Mouse (Mus musculus) heart, embryonic 15.5 days (tissue): ENCODE data around the gene Ssh2. TPM values are rescaled to one million over a fixed set of nuclear protein-coding genes. Genes with fewer than 3 reads are reported as not detected.
A peak's percentile ranks its signal among the peaks of the same experiment; 100 is the strongest.

Experiments
- ATAC-seq: fragments of 200-750 bp; cut with Nextera tagmentation; replicated peaks from 2 replicates; pipeline ENCODE4 v1.8.0; 2017; ENCODE audit warnings: low read depth, moderate TSS enrichment; ENCODE audit not compliant: insufficient number of reproducible peaks, insufficient read depth, low FRiP score
- H3K27ac ChIP-seq: fragments of 300-500 bp; sonication (generic); 2 replicates; pipeline ENCODE4 v1.5.1; 2015; ENCODE audit warnings: mild to moderate bottlenecking, inconsistent platforms
- H3K27me3 ChIP-seq: fragments of 300-500 bp; sonication (generic); 2 replicates; pipeline ENCODE4 v1.6.1; 2015; ENCODE audit warnings: inconsistent platforms
- H3K36me3 ChIP-seq: fragments of 300-500 bp; sonication (generic); 2 replicates; pipeline ENCODE4 v1.6.1; 2015; ENCODE audit warnings: mild to moderate bottlenecking, inconsistent platforms
- H3K4me1 ChIP-seq: fragments of 300-500 bp; sonication (generic); replicated peaks from 2 replicates; pipeline ENCODE4 v1.6.1; 2015; ENCODE audit warnings: inconsistent platforms
- H3K4me2 ChIP-seq: fragments of 300-500 bp; sonication (generic); 2 replicates; pipeline ENCODE4 v1.6.1; 2015; ENCODE audit warnings: inconsistent platforms, mild to moderate bottlenecking, moderate library complexity
- H3K4me3 ChIP-seq: fragments of 300-500 bp; sonication (generic); 2 replicates; pipeline ENCODE4 v1.5.1; 2015; ENCODE audit warnings: mild to moderate bottlenecking, inconsistent platforms
- H3K9ac ChIP-seq: fragments of 300-500 bp; sonication (generic); 2 replicates; pipeline ENCODE4 v1.6.1; 2015; ENCODE audit warnings: mild to moderate bottlenecking, inconsistent platforms
- H3K9me3 ChIP-seq: fragments of 300-500 bp; sonication (generic); replicated peaks from 2 replicates; pipeline ENCODE4 v1.6.1; 2016; ENCODE audit warnings: inconsistent platforms
- WGBS: fragments of 180-500 bp; shearing (Covaris S2); methylation state at CpG from one replicate; pipeline ENCODE4 v1.1.7; 2015; ENCODE audit warnings: mixed read lengths; 5-methylcytosine and 5-hydroxymethylcytosine counted together
- polyA plus RNA-seq: library from polyadenylated mRNA; unstranded; fragments of >200 nt; fragmentation: Nextera tagmentation; extraction: Ambion mirVana; gene quantifications from 2 replicates; pipeline ENCODE4 v1.2.1, GENCODE M21; 2015

Gene Ssh2
- polyA plus RNA-seq, 1 experiment from 2014 or later = 22.0 TPM

- Histone ChIP-seq H3K4me2 (no peak overlapping the region), H3K4me1 (peaks cover 55% of the 10 kb centered on the region), H3K9me3 (no peaks in the 10 kb centered on the region), H3K9ac (no peak overlapping the region), H3K4me3 (no peak overlapping the region), H3K36me3 (no peaks in the 10 kb centered on the region), H3K27ac (peak overlapping the region; percentile 14; the same call in 1 of the 2 replicates), H3K27me3 (no peaks in the 10 kb centered on the region)
- 59% methylated on average over 5 of the region's 5 CpGs for WGBS
- no peak for ATAC-seq
These were observed 270.7 kb downstream of the Ssh2 start for GRCm38 (mm10) chr11:77486798-77487197.

GRCm38 (mm10) chr11:77488771-77489581 lies 272.9 kb downstream of the Ssh2 start:
- H3K4me1 ChIP-seq = peaks cover 57% of the 10 kb centered on the region
- ATAC-seq = no peak

GRCm38 (mm10) chr11:77489591-77490235 lies 273.6 kb downstream of the Ssh2 start, which contains the start of gene Ankrd13b:
TSS of gene Ankrd13b (minus strand) at chr11:77489678.
- Histone ChIP-seq H3K9me3 (no peaks in the 10 kb centered on the region), H3K9ac (peak within 1 kb of the TSS; percentile 90), H3K27ac (peak within 1 kb of the TSS; percentile 95), H3K4me3 (peak within 1 kb of the TSS; percentile 87), H3K27me3 (no peaks in the 10 kb centered on the region), H3K4me1 (peaks cover 64% of the 10 kb centered on the region), H3K4me2 (peak within 1 kb of the TSS; percentile 99), H3K36me3 (no peaks in the 10 kb centered on the region)
- ATAC-seq = peak; percentile 24
- 1% methylated on average over 42 of the region's 87 CpGs for WGBS

More at GRCm38 (mm10) chr11:77488771-77489581, 272.9 kb downstream of the Ssh2 start:
- H3K4me3 ChIP-seq = peak overlapping the region; percentile 87
- H3K36me3 ChIP-seq = no peaks in the 10 kb centered on the region
- H3K9me3 ChIP-seq = no peaks in the 10 kb centered on the region
- H3K27me3 ChIP-seq = no peaks in the 10 kb centered on the region
- H3K4me2 ChIP-seq = peak overlapping the region; percentile 99
- H3K27ac ChIP-seq = no peak overlapping the region
- 4% methylated on average over 55 of the region's 55 CpGs for WGBS
- H3K9ac ChIP-seq = peak overlapping the region; percentile 90

- ATAC-seq = no peak
- peak overlapping the region; percentile 95; the same call in 1 of the 2 replicates for H3K27ac ChIP-seq
- H3K27me3 ChIP-seq = no peaks in the 10 kb centered on the region
- peaks cover 70% of the 10 kb centered on the region for H3K4me1 ChIP-seq
- H3K4me2 ChIP-seq = peak overlapping the region; percentile 99
- no peak overlapping the region; the same call in 1 of the 2 replicates for H3K4me3 ChIP-seq
- no peaks in the 10 kb centered on the region for H3K9me3 ChIP-seq
- H3K36me3 ChIP-seq = no peaks in the 10 kb centered on the region
- no peak overlapping the region for H3K9ac ChIP-seq
- 73% methylated on average over 6 of the region's 6 CpGs for WGBS
These were observed 274.4 kb downstream of the Ssh2 start for GRCm38 (mm10) chr11:77490451-77490850.

GRCm38 (mm10) chr11:77491123-77491501 lies 275.0 kb downstream of the Ssh2 start:
- ATAC-seq = peak; percentile 51; the same call in 1 of the 2 replicates
- H3K27ac ChIP-seq = peak overlapping the region; percentile 95
- H3K27me3 ChIP-seq = no peaks in the 10 kb centered on the region
- H3K9ac ChIP-seq = peak overlapping the region; percentile 33; the same call in 1 of the 2 replicates
- under 1% methylated on average over 13 of the region's 13 CpGs for WGBS
- peaks cover 77% of the 10 kb centered on the region for H3K4me1 ChIP-seq
- peak overlapping the region; percentile 93 for H3K4me2 ChIP-seq
- no peaks in the 10 kb centered on the region for H3K36me3 ChIP-seq
- H3K9me3 ChIP-seq = no peaks in the 10 kb centered on the region
- H3K4me3 ChIP-seq = peak overlapping the region; percentile 91

- H3K27ac ChIP-seq = peak overlapping the region; percentile 95
- peak; percentile 56 for ATAC-seq
- peaks cover 76% of the 10 kb centered on the region for H3K4me1 ChIP-seq
- H3K4me2 ChIP-seq = peak overlapping the region; percentile 93
- peak overlapping the region; percentile 91 for H3K4me3 ChIP-seq
- H3K27me3 ChIP-seq = no peaks in the 10 kb centered on the region
- under 1% methylated on average over 23 of the region's 23 CpGs for WGBS
- no peaks in the 10 kb centered on the region for H3K36me3 ChIP-seq
- H3K9me3 ChIP-seq = no peaks in the 10 kb centered on the region
- H3K9ac ChIP-seq = peak overlapping the region; percentile 93
These were observed 275.6 kb downstream of the Ssh2 start for GRCm38 (mm10) chr11:77491502-77492291.

GRCm38 (mm10) chr11:77492311-77492871 lies 276.3 kb downstream of the Ssh2 start:
- no peak for ATAC-seq
- Histone ChIP-seq H3K36me3 (no peaks in the 10 kb centered on the region), H3K4me3 (peak overlapping the region; percentile 91), H3K4me1 (peaks cover 76% of the 10 kb centered on the region), H3K4me2 (peak overlapping the region; percentile 93), H3K27me3 (no peaks in the 10 kb centered on the region), H3K9ac (peak overlapping the region; percentile 93), H3K27ac (peak overlapping the region; percentile 95), H3K9me3 (no peaks in the 10 kb centered on the region)
- WGBS = under 1% methylated on average over 13 of the region's 18 CpGs

GRCm38 (mm10) chr11:77492911-77493332 lies 276.8 kb downstream of the Ssh2 start:
- peak; percentile 72 for ATAC-seq
- Histone ChIP-seq H3K9me3 (no peaks in the 10 kb centered on the region), H3K4me1 (peaks cover 80% of the 10 kb centered on the region), H3K36me3 (no peaks in the 10 kb centered on the region), H3K4me2 (peak overlapping the region; percentile 93), H3K27ac (peak overlapping the region; percentile 95), H3K9ac (peak overlapping the region; percentile 93), H3K27me3 (no peaks in the 10 kb centered on the region), H3K4me3 (peak overlapping the region; percentile 91)
- WGBS = under 1% methylated on average over 31 of the region's 32 CpGs

- ATAC-seq = peak; percentile 1; the same call in 1 of the 2 replicates
These were observed 277.6 kb downstream of the Ssh2 start, which contains the start of gene Git1 for GRCm38 (mm10) chr11:77493512-77494343. TSS of gene Git1 (plus strand) at chr11:77493562.

GRCm38 (mm10) chr11:77494344-77494676 lies 278.2 kb downstream of the Ssh2 start:
- no peaks in the 10 kb centered on the region for H3K27me3 ChIP-seq
- ATAC-seq = no peak
- H3K27ac ChIP-seq = peak overlapping the region; percentile 88
- H3K9ac ChIP-seq = peak overlapping the region; percentile 93
- H3K4me3 ChIP-seq = peak overlapping the region; percentile 91
- WGBS = 23% methylated on average over 4 of the region's 4 CpGs
- no peaks in the 10 kb centered on the region for H3K9me3 ChIP-seq
- peak overlapping the region; percentile 93 for H3K4me2 ChIP-seq
- peaks cover 78% of the 10 kb centered on the region for H3K4me1 ChIP-seq
- H3K36me3 ChIP-seq = peaks cover 2% of the 10 kb centered on the region; the same call in 1 of the 2 replicates

More at GRCm38 (mm10) chr11:77493512-77494343, 277.6 kb downstream of the Ssh2 start, which contains the start of gene Git1:
- Histone ChIP-seq H3K4me2 (peak within 1 kb of the TSS; percentile 93), H3K4me3 (peak within 1 kb of the TSS; percentile 91), H3K36me3 (no peaks in the 10 kb centered on the region), H3K9ac (peak within 1 kb of the TSS; percentile 93), H3K27me3 (no peaks in the 10 kb centered on the region), H3K9me3 (no peaks in the 10 kb centered on the region), H3K4me1 (peaks cover 81% of the 10 kb centered on the region), H3K27ac (peak within 1 kb of the TSS; percentile 95)
- under 1% methylated on average over 59 of the region's 74 CpGs for WGBS
